Mouse (Mus musculus) MEL (cell line): ENCODE measurements around the gene Sgpp2. TPM values are rescaled to one million over a fixed set of nuclear protein-coding genes. Genes with fewer than 3 reads are reported as not detected.

Experiments used
- DNase-seq: peaks from one replicate; pipeline ENCODE4 v3.0.0; 2011; ENCODE audit warnings: low read depth, low spot score
- H3K27ac ChIP-seq: 2 replicates; pipeline ENCODE4 v1.5.1; 2012; ENCODE audit warnings: low read depth, mild to moderate bottlenecking, control low read depth, low read length, moderate library complexity; ENCODE audit not compliant: control insufficient read depth
- H3K27me3 ChIP-seq, 2 experiments: fragments of 150-350 bp in 1 of 2; sonication (generic) in 1 of 2; 2 replicates each; pipeline ENCODE4 v1.6.1; 2012; ENCODE audit warnings: low read length in 2 of 2, mild to moderate bottlenecking in 2 of 2, improper control_type of control experiment in 1 of 2, moderate library complexity in 1 of 2; ENCODE audit not compliant: insufficient read depth in 2 of 2, control insufficient read depth in 1 of 2
- H3K36me3 ChIP-seq, 2 experiments: 2 replicates each; pipeline ENCODE4 v1.6.1; 2012 to 2014; ENCODE audit warnings: low read length in 2 of 2, improper control_type of control experiment in 1 of 2, inconsistent platforms in 1 of 2, mild to moderate bottlenecking in 1 of 2; ENCODE audit not compliant: insufficient read depth in 2 of 2, control insufficient read depth in 1 of 2
- H3K4me1 ChIP-seq, 2 experiments: fragments of 150-350 bp in 1 of 2; sonication (generic) in 1 of 2; 2 replicates each; pipeline ENCODE4 v1.6.1; 2012; ENCODE audit warnings: low read length in 2 of 2, improper control_type of control experiment in 1 of 2, mild to moderate bottlenecking in 1 of 2; ENCODE audit not compliant: insufficient read depth in 2 of 2, control insufficient read depth in 1 of 2
- H3K4me3 ChIP-seq, 2 experiments: fragments of 150-350 bp in 1 of 2; sonication (generic) in 1 of 2; 2 replicates each; pipeline ENCODE4 v1.5.1; 2012; ENCODE audit warnings: low read depth in 2 of 2, low read length in 2 of 2, mild to moderate bottlenecking in 2 of 2, moderate library complexity in 2 of 2, control low read depth in 1 of 2, improper control_type of control experiment in 1 of 2; ENCODE audit not compliant: control insufficient read depth in 1 of 2, insufficient read depth in 1 of 2
- H3K79me2 ChIP-seq: 2 replicates; pipeline ENCODE4 v1.6.1; 2012; ENCODE audit warnings: mild to moderate bottlenecking, low read length, moderate library complexity; ENCODE audit not compliant: control insufficient read depth, poor library complexity, insufficient read depth
- H3K9ac ChIP-seq: 2 replicates; pipeline ENCODE4 v1.6.1; 2012; ENCODE audit warnings: low read depth, mild to moderate bottlenecking, control low read depth, low read length, moderate library complexity; ENCODE audit not compliant: control insufficient read depth, poor library complexity, severe bottlenecking
- H3K9me3 ChIP-seq: fragments of 150-350 bp; sonication (generic); replicated peaks from 2 replicates; pipeline ENCODE4 v1.6.1; 2012; ENCODE audit warnings: mild to moderate bottlenecking, low read length, improper control_type of control experiment, moderate library complexity; ENCODE audit not compliant: insufficient read depth
- BHLHE40 ChIP-seq: IDR thresholded peaks from 2 replicates; pipeline ENCODE4 v1.6.1; 2012; ENCODE audit warnings: low read depth, mild to moderate bottlenecking, inconsistent platforms, low read length, improper control_type of control experiment, borderline replicate concordance
- CHD2 ChIP-seq: IDR thresholded peaks from 2 replicates; pipeline ENCODE4 v1.6.1; 2011; ENCODE audit warnings: low read length, improper control_type of control experiment
- E2F4 ChIP-seq: IDR thresholded peaks from 2 replicates; pipeline ENCODE4 v1.6.1; 2011; ENCODE audit warnings: low read depth, low read length, improper control_type of control experiment, borderline replicate concordance
- GABPA ChIP-seq: IDR thresholded peaks from 2 replicates; pipeline ENCODE4 v1.6.1; 2012; ENCODE audit warnings: low read depth, mild to moderate bottlenecking, inconsistent platforms, low read length, improper control_type of control experiment, moderate library complexity
- GATA1 ChIP-seq: IDR thresholded peaks from 2 replicates; pipeline ENCODE4 v1.6.1; 2011; ENCODE audit warnings: low read depth, low read length, improper control_type of control experiment
- JUND ChIP-seq: IDR thresholded peaks from 2 replicates; pipeline ENCODE4 v1.6.1; 2011; ENCODE audit warnings: low read depth, mild to moderate bottlenecking, improper control_type of control experiment, low read length
- MAX ChIP-seq: IDR thresholded peaks from 2 replicates; pipeline ENCODE4 v1.6.1; 2011; ENCODE audit warnings: low read length, improper control_type of control experiment
- MAZ ChIP-seq: IDR thresholded peaks from 2 replicates; pipeline ENCODE4 v1.6.1; 2012; ENCODE audit warnings: low read depth, mild to moderate bottlenecking, inconsistent platforms, low read length, improper control_type of control experiment
- MEF2A ChIP-seq: IDR thresholded peaks from 2 replicates; pipeline ENCODE4 v1.6.1; 2014; ENCODE audit warnings: low read depth, mild to moderate bottlenecking, inconsistent platforms, low read length, improper control_type of control experiment; ENCODE audit not compliant: poor library complexity, insufficient replicate concordance, severe bottlenecking; ENCODE audit errors: extremely low read depth
- MYC ChIP-seq: IDR thresholded peaks from 2 replicates; pipeline ENCODE4 v1.6.1; 2011; ENCODE audit warnings: low read depth, mild to moderate bottlenecking, low read length, improper control_type of control experiment, moderate library complexity
- NRF1 ChIP-seq: IDR thresholded peaks from 2 replicates; pipeline ENCODE4 v1.6.1; 2014; ENCODE audit warnings: low read depth, mild to moderate bottlenecking, inconsistent platforms, low read length, improper control_type of control experiment, moderate library complexity; ENCODE audit not compliant: poor library complexity, insufficient read depth, severe bottlenecking
- POLR2AphosphoS2 ChIP-seq: IDR thresholded peaks from 2 replicates; pipeline ENCODE4 v1.6.1; 2011; ENCODE audit warnings: low read length, improper control_type of control experiment
- RAD21 ChIP-seq: IDR thresholded peaks from 2 replicates; pipeline ENCODE4 v1.6.1; 2011; ENCODE audit warnings: mild to moderate bottlenecking, low read depth, low read length, improper control_type of control experiment
- SIN3A ChIP-seq: IDR thresholded peaks from 2 replicates; pipeline ENCODE4 v1.6.1; 2012; ENCODE audit warnings: low read length, improper control_type of control experiment, inconsistent platforms
- SMC3 ChIP-seq: IDR thresholded peaks from 2 replicates; pipeline ENCODE4 v1.6.1; 2011; ENCODE audit warnings: low read depth, low read length, improper control_type of control experiment
- TBP ChIP-seq: IDR thresholded peaks from 2 replicates; pipeline ENCODE4 v1.8.0; 2011; ENCODE audit warnings: low read depth, low read length, improper control_type of control experiment
- TCF12 ChIP-seq: IDR thresholded peaks from 2 replicates; pipeline ENCODE4 v1.6.1; 2014; ENCODE audit warnings: low read depth, mild to moderate bottlenecking, inconsistent platforms, low read length, improper control_type of control experiment, moderate library complexity
- UBTF ChIP-seq: IDR thresholded peaks from 2 replicates; pipeline ENCODE4 v1.6.1; 2012; ENCODE audit warnings: low read depth, mild to moderate bottlenecking, inconsistent platforms, low read length, improper control_type of control experiment, moderate library complexity, borderline replicate concordance; ENCODE audit not compliant: insufficient read depth
- USF2 ChIP-seq, 2 experiments: IDR thresholded peaks; 2 replicates each; pipeline ENCODE4 v1.6.1; 2011 to 2012; ENCODE audit warnings: improper control_type of control experiment in 2 of 2, low read length in 2 of 2, borderline replicate concordance in 1 of 2, inconsistent platforms in 1 of 2, low read depth in 1 of 2, mild to moderate bottlenecking in 1 of 2; ENCODE audit not compliant: insufficient read depth in 1 of 2
- ZMIZ1 ChIP-seq: IDR thresholded peaks from 2 replicates; pipeline ENCODE4 v1.6.1; 2012; ENCODE audit warnings: low read depth, mild to moderate bottlenecking, inconsistent platforms, low read length, improper control_type of control experiment, moderate library complexity
- polyA plus RNA-seq, 2 experiments: library from polyadenylated mRNA; stranded (reverse) in 1 of 2; unstranded in 1 of 2; fragments of >175 nt in 1 of 2; fragments of >200 nt in 1 of 2; gene quantifications; 2 replicates each; pipeline versions ENCODE4 v1.2.1 to v1.2.4; 2012; ENCODE audit warnings: low replicate concordance in 2 of 2, low read depth in 1 of 2; ENCODE audit not compliant: insufficient read length in 2 of 2, insufficient read depth in 1 of 2, missing spikeins in 1 of 2
- total RNA-seq: library from RNA; depleted of rRNA; stranded (reverse); fragments of 300-350 nt; gene quantifications from 2 replicates; pipeline ENCODE4 v1.2.3, GENCODE M21; 2012

Gene Sgpp2
- total and polyA plus RNA-seq, 3 experiments = 0.08 to 0.12 TPM; not detected in 1

DNA sequence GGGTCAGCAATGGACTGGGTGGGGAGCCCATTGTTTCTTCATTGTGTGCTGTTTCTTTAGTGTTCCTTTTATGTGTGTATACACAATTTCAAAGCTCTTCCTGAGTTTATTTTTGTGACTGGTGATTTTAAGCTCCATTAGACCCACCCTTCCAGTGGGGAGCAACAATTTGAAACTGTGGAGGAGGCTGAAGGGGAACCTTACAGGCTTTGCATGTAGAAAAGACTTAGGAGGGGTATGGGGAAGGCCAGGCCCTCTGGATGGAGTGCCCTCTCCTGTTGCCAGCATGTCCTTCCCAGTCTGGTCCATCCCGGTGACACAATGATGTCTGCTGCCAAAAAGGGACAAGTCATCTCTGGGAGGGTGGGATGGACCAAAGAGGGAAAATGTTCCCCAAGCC lies 39.1 kb downstream of the Sgpp2 start:
- H3K27ac ChIP-seq = no peak overlapping the region
- no peaks in the 10 kb centered on the region for H3K4me1 ChIP-seq
- no peaks in the 10 kb centered on the region for H3K27me3 ChIP-seq
- TF ChIP-seq UBTF (no peak), RAD21 (no peak), USF2 (IDR thresholded peaks at IDR 0.05; ENCODE audit: borderline replicate concordance in 1 of 2, insufficient read depth in 1 of 2, low read depth in 1 of 2, low read length in 2 of 2) (no peak), TCF12 (no peak), MEF2A (no peak), GABPA (no peak), MYC (no peak), SMC3 (no peak), NRF1 (no peak), GATA1 (no peak), SIN3A (no peak), CHD2 (no peak), BHLHE40 (no peak), E2F4 (no peak), MAX (no peak), ZMIZ1 (no peak), TBP (no peak), POLR2AphosphoS2 (no peak)
- no peak overlapping the region for H3K4me3 ChIP-seq
- no peaks in the 10 kb centered on the region for H3K9me3 ChIP-seq
- H3K9ac ChIP-seq = no peak overlapping the region
- DNase-seq = no peak
- no peaks in the 10 kb centered on the region for H3K79me2 ChIP-seq
- H3K36me3 ChIP-seq = no peaks in the 10 kb centered on the region

DNA sequence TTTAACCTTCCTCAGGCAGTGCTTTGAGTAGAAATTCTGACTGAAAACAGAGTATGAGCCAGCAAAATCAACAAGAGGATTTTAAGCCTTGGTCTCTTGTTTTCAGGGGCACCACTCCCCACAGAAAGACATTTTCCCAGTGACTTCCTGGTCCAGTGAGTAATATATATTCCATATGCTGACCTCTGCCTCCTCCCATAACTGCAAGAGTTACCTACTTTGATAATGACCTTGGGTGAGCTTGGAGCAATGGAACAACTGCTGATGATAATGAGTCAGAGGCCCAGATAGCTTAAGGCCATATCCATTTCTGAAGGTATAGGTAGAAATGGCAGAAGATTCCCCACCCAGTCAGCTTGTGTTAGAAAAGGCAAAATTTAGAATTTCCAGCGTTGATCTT lies 43.1 kb downstream of the Sgpp2 start:
- TF ChIP-seq USF2 (IDR thresholded peaks at IDR 0.05; ENCODE audit: borderline replicate concordance in 1 of 2, insufficient read depth in 1 of 2, low read depth in 1 of 2, low read length in 2 of 2) (no peak), JUND (no peak), MAZ (no peak)
- Histone ChIP-seq H3K4me1 (no peaks in the 10 kb centered on the region), H3K9me3 (no peaks in the 10 kb centered on the region), H3K27me3 (no peaks in the 10 kb centered on the region), H3K27ac (no peak overlapping the region), H3K36me3 (no peaks in the 10 kb centered on the region), H3K9ac (no peak overlapping the region), H3K4me3 (no peak overlapping the region), H3K79me2 (no peaks in the 10 kb centered on the region)
- DNase-seq = no peak
